Mouse (Mus musculus): ENCODE measurements at regions not wholly inside any gene's neighbourhood (a gene's known extent, or its start where the extent isn't known, plus 50 kb on each side); places are given as distances from the start of the nearest gene placed in this dataset.

DNA sequence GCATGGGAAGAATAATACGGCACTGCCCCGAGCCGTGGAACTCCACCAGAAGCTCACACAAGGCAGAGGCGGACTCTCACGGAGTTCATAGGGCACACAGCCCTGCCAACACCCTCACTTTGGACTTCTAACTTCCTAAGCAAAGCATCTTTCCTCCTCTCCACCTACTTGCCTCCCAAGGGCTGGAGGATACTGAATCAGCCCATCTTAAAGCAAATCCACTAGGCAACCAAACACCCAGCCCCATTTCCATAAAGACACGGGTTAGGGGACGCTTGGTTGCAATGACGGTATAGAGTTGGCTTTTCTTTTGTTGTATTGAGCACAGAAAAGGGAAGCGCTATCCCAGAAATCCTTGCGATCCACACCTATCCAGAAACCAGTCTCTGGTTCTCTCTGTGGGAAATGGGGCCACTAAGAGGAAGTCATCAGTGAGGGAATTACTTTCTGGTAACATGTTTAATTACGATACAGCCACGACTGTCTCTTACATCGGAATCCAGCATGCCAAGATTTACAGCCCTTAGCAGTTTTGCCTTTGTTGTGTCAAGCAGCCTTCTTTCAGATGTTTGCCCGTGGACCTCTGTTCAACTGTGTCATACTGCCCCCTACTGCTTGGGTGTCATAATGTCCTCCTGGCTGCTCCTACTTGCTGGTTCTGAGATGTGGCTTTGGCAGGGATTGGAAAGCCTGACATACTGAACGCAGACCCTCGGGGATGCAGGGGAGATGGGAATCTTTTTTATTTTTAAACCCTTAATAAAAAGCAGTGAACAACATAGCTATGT lies 110.4 kb downstream of the Sptssa start:
- H3K27ac ChIP-seq (ENCODE audit: low read length), result no peak overlapping the region
- peak; percentile 54; the same call in 1 of the 2 replicates for ATAC-seq (ENCODE audit: low FRiP score, low TSS enrichment)
- WGBS, result 30% methylated on average over 16 of the region's 16 CpGs
- H3K4me1 ChIP-seq (ENCODE audit: insufficient read depth, low read length), result no peaks in the 10 kb centered on the region
- no peaks in the 10 kb centered on the region for H3K36me3 ChIP-seq (ENCODE audit: insufficient read depth, low read length)
- H3K27me3 ChIP-seq (ENCODE audit: insufficient read depth, low read length), result no peaks in the 10 kb centered on the region
- H3K4me3 ChIP-seq (ENCODE audit: low read length), result no peak overlapping the region
- no peaks in the 10 kb centered on the region for H3K9me3 ChIP-seq (ENCODE audit: low read length)
- no peak overlapping the region for H3K9ac ChIP-seq (replicated peaks; ENCODE audit: low read length)
- peak overlapping the region; percentile 28 for H3K4me2 ChIP-seq (replicated peaks; ENCODE audit: low read depth, low read length)

DNA sequence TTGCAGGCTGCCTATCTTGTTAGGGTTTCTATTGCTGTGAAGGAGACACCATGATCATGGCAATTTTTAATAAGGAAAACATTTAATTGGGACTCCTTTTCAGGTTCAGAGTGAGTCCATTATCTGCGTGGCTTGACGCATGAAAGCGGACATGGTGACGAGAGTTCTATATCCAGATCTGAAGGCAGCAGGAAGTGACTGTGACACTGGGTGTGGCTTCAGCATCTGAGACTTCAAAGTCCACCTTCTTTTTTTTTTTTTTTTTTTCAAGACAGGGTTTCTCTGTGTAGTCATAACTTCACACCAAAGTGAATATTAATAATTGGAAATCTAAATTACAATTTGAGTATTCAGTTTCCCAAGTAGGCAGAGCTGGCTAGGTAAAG lies 118.1 kb downstream of the Sptssa start:
- no peak overlapping the region for H3K4me2 ChIP-seq (replicated peaks; ENCODE audit: low read depth, low read length)
- no peak overlapping the region for H3K27ac ChIP-seq (ENCODE audit: low read length)
- no peaks in the 10 kb centered on the region for H3K9me3 ChIP-seq (ENCODE audit: low read length)
- H3K4me1 ChIP-seq (ENCODE audit: insufficient read depth, low read length), result no peaks in the 10 kb centered on the region
- H3K4me3 ChIP-seq (ENCODE audit: low read length), result no peak overlapping the region
- ATAC-seq (ENCODE audit: low FRiP score, low TSS enrichment), result no peak
- no peaks in the 10 kb centered on the region for H3K36me3 ChIP-seq (ENCODE audit: insufficient read depth, low read length)
- no peak overlapping the region for H3K9ac ChIP-seq (replicated peaks; ENCODE audit: low read length)
- H3K27me3 ChIP-seq (ENCODE audit: insufficient read depth, low read length), result no peaks in the 10 kb centered on the region
- 79% methylated on average over 4 of the region's 4 CpGs for WGBS

DNA sequence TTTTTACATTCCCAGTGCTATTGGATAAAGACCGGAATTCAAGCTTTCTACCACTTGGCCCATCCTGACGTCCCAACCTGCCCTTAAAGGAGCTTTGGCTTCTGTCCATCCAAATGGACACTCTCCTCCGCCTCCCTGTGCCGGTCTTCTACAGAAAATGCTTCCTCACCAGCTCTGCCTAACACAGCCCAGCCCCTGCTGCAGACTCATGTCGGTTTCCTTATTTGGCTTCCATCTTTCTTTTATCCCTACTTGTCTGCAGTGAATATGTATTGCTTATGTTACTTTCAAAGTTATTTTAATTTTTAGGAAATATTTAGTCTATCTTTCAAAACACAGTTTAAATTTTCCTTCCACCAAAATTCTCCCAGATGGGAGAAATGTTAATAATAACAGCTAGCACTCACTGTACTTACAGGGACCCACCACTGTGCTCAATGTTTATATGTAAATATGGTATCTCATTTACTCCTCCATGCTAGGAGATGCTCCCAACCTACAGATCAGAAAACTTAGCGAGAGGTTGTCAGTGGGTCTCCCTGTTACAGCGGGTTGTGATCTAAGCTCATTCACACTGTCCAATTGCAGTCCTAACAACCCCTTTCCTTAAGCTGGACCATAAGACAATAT lies 118.6 kb downstream of the Sptssa start:
- no peak for ATAC-seq (ENCODE audit: low FRiP score, low TSS enrichment)
- no peak overlapping the region for H3K27ac ChIP-seq (ENCODE audit: low read length)

DNA sequence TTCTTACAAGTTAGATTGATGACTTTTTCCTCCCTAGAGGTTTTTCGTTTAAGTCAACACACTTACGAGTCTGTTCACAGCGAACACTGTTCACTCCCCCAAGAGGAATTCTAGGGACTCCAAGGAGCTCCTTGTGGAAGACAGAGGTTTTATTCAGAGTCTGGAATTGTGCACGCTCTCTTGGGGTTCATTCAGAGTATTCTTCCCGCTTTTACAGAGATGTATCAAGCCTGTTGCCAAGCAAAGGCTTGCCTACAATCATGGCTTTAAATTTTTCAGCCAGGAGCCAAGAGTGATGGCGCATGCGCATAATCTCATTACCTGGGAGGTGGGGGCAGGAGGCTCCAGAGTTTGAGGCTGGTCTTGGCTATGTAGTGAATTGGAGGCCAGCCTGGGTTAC lies 119.4 kb downstream of the Sptssa start:
- 54% methylated on average over 7 of the region's 7 CpGs for WGBS
- H3K27ac ChIP-seq (ENCODE audit: low read length), result no peak overlapping the region

More for the DNA sequence above, 118.6 kb downstream of the Sptssa start:
- Histone ChIP-seq H3K27me3 (ENCODE audit: insufficient read depth, low read length) (no peaks in the 10 kb centered on the region), H3K4me3 (ENCODE audit: low read length) (no peak overlapping the region), H3K4me2 (replicated peaks; ENCODE audit: low read depth, low read length) (no peak overlapping the region), H3K9ac (replicated peaks; ENCODE audit: low read length) (no peak overlapping the region), H3K4me1 (ENCODE audit: insufficient read depth, low read length) (no peaks in the 10 kb centered on the region), H3K36me3 (ENCODE audit: insufficient read depth, low read length) (no peaks in the 10 kb centered on the region), H3K9me3 (ENCODE audit: low read length) (no peaks in the 10 kb centered on the region)
- 83% methylated on average over 7 of the region's 7 CpGs for WGBS

DNA sequence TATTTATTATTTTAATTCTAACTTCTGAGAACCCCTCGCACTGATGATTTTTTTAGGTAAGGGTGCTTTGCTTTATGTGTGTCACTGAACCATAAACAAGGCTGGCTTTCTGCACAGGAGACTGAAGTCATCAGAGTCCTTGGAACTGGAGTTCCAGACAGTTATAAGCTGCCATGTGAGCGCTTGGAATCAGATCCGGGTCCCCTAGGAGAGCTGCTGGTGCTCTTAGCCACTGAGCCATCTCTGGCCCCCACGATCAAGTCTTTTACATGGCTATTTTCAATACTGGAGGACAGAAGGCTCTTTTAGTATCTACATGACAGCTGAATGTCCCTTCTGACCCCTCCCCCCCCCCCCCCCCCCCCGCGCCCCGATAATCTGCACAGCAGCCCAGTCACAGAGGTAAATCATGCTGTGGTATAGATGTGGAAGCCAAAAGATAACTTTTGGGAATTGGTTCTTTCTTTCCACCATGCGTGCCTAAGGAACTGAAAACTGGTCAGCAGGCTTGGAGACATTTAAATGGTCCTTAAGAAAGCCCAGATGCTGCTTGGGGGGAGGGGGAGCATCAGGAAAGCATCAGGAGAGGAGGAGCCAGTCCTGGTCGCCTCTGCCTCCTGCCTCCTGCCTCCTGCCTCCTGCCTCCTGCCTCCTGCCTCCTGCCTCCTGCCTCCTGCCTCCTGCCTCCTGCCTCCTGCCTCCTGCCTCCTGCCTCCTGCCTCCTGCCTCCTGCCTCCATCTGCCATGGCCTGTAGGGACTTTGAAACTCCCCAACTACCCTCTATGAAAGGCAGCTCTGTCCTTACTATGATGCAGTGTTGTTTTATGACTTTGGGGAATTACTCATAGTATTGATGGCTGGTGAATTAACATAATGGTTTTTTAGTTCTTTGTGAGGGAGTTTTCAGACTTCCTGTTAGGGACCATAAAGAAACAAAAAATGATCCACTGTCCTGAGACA lies 120.5 kb downstream of the Sptssa start:
- no peaks in the 10 kb centered on the region for H3K9me3 ChIP-seq (ENCODE audit: low read length)
- H3K4me1 ChIP-seq (ENCODE audit: insufficient read depth, low read length), result no peaks in the 10 kb centered on the region
- H3K4me2 ChIP-seq (replicated peaks; ENCODE audit: low read depth, low read length), result no peak overlapping the region
- 55% methylated on average over 6 of the region's 9 CpGs for WGBS
- no peaks in the 10 kb centered on the region for H3K36me3 ChIP-seq (ENCODE audit: insufficient read depth, low read length)
- H3K27ac ChIP-seq (ENCODE audit: low read length), result no peak overlapping the region
- no peaks in the 10 kb centered on the region for H3K27me3 ChIP-seq (ENCODE audit: insufficient read depth, low read length)
- no peak overlapping the region for H3K9ac ChIP-seq (replicated peaks; ENCODE audit: low read length)
- no peak overlapping the region for H3K4me3 ChIP-seq (ENCODE audit: low read length)
- no peak for ATAC-seq (ENCODE audit: low FRiP score, low TSS enrichment)

More for the DNA sequence above, 119.4 kb downstream of the Sptssa start:
- H3K36me3 ChIP-seq (ENCODE audit: insufficient read depth, low read length), result no peaks in the 10 kb centered on the region
- no peaks in the 10 kb centered on the region for H3K9me3 ChIP-seq (ENCODE audit: low read length)
- H3K4me2 ChIP-seq (replicated peaks; ENCODE audit: low read depth, low read length), result no peak overlapping the region
- no peak for ATAC-seq (ENCODE audit: low FRiP score, low TSS enrichment)
- no peak overlapping the region for H3K9ac ChIP-seq (replicated peaks; ENCODE audit: low read length)
- H3K27me3 ChIP-seq (ENCODE audit: insufficient read depth, low read length), result no peaks in the 10 kb centered on the region
- H3K4me1 ChIP-seq (ENCODE audit: insufficient read depth, low read length), result no peaks in the 10 kb centered on the region
- no peak overlapping the region for H3K4me3 ChIP-seq (ENCODE audit: low read length)

DNA sequence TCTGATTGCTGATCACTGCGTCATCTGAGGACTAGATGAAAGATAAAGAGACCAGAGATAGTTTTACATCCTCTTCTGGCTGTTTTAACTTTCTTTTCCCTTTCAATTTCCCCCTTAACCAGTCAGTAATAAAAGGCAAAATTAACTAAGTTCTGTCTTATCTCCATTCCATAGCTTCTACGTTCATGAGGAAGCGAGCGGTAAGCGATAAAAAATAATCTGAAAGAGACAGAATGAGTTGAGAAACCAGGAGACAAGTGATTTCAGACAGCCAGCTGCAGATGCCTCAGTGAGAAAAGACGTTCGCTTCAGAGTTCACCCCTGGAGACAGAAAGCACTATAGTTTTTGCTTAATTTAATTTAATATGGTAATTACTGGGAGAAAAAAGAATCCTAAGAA lies 121.5 kb downstream of the Sptssa start:
- no peaks in the 10 kb centered on the region for H3K4me1 ChIP-seq (ENCODE audit: insufficient read depth, low read length)
- H3K27me3 ChIP-seq (ENCODE audit: insufficient read depth, low read length), result no peaks in the 10 kb centered on the region
- no peak overlapping the region for H3K27ac ChIP-seq (ENCODE audit: low read length)
- no peaks in the 10 kb centered on the region for H3K9me3 ChIP-seq (ENCODE audit: low read length)
- 62% methylated on average over 7 of the region's 7 CpGs for WGBS
- no peak overlapping the region for H3K4me3 ChIP-seq (ENCODE audit: low read length)
- no peak for ATAC-seq (ENCODE audit: low FRiP score, low TSS enrichment)
- H3K9ac ChIP-seq (replicated peaks; ENCODE audit: low read length), result no peak overlapping the region
- no peaks in the 10 kb centered on the region for H3K36me3 ChIP-seq (ENCODE audit: insufficient read depth, low read length)
- no peak overlapping the region for H3K4me2 ChIP-seq (replicated peaks; ENCODE audit: low read depth, low read length)

DNA sequence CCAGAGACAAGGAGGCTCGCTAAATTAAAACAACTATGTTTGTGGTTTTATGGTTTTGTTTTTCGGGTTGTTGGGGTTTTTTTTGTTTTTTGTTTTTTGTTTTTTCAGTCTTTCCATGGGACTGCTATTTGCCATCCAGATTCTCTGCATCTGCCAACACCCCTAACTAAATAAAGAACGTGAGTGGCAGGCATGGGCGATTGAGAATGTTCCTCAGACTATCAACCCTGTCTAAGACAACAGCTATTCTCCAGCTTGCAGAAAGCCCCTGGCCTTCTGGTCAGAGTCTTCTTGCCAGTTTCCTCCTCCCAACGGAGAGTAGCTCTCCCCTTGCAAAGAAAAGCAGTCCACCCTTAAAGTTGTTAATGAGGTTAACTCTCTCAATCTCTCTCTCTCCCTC lies 123.2 kb downstream of the Sptssa start:
- H3K9me3 ChIP-seq (ENCODE audit: low read length), result no peaks in the 10 kb centered on the region
- WGBS, result 62% methylated on average over 5 of the region's 5 CpGs
- no peak overlapping the region for H3K4me2 ChIP-seq (replicated peaks; ENCODE audit: low read depth, low read length)
- H3K4me1 ChIP-seq (ENCODE audit: insufficient read depth, low read length), result no peaks in the 10 kb centered on the region
- no peaks in the 10 kb centered on the region for H3K36me3 ChIP-seq (ENCODE audit: insufficient read depth, low read length)
- no peak overlapping the region for H3K27ac ChIP-seq (ENCODE audit: low read length)
- H3K27me3 ChIP-seq (ENCODE audit: insufficient read depth, low read length), result no peaks in the 10 kb centered on the region
- ATAC-seq (ENCODE audit: low FRiP score, low TSS enrichment), result no peak
- no peak overlapping the region for H3K4me3 ChIP-seq (ENCODE audit: low read length)
- no peak overlapping the region for H3K9ac ChIP-seq (replicated peaks; ENCODE audit: low read length)

DNA sequence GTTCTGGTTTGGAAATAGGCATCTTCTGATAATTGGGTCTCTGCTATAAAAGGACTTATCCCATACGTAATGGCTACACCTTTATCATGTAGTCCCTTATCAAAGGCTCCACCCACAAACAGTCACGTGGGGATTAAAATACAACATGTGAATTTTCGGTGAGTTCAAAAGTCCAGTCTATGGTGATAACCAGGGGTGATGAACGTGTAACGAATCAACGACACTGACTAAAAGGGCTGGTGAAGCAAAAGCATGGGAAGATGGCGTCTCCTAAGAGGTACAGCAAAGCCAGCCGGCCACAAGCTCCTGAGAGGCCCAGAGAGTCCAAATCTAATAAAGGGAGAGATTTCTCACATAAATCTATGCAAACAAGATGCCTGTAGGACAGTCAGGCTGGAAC lies 124.3 kb downstream of the Sptssa start:
- Histone ChIP-seq H3K4me2 (replicated peaks; ENCODE audit: low read depth, low read length) (no peak overlapping the region), H3K4me1 (ENCODE audit: insufficient read depth, low read length) (no peaks in the 10 kb centered on the region), H3K9ac (replicated peaks; ENCODE audit: low read length) (no peak overlapping the region), H3K4me3 (ENCODE audit: low read length) (no peak overlapping the region), H3K9me3 (ENCODE audit: low read length) (no peaks in the 10 kb centered on the region), H3K27me3 (ENCODE audit: insufficient read depth, low read length) (no peaks in the 10 kb centered on the region), H3K36me3 (ENCODE audit: insufficient read depth, low read length) (no peaks in the 10 kb centered on the region), H3K27ac (ENCODE audit: low read length) (no peak overlapping the region)
- ATAC-seq (ENCODE audit: low FRiP score, low TSS enrichment), result no peak
- 93% methylated on average over 8 of the region's 8 CpGs for WGBS

DNA sequence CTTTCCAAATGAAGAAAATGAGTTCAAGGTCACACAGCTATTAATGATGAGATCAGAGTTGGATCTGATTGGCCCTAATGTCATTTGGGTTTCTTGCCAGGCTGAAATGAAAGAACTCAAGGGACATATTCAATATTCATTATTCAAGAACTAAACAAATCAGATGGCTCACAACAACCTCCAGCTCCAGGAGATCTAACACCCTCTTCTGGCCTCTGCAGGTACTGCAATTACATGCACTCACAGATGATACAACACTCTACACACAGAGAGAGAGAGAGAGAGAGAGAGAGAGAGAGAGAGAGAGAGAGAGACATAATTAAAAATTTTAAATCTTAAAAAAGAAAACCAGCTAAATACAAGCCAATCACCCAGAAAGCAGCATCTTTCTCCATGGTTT lies 128.3 kb downstream of the Sptssa start:
- H3K27me3 ChIP-seq (ENCODE audit: insufficient read depth, low read length), result no peaks in the 10 kb centered on the region
- H3K9me3 ChIP-seq (ENCODE audit: low read length), result no peaks in the 10 kb centered on the region
- no peak overlapping the region for H3K9ac ChIP-seq (replicated peaks; ENCODE audit: low read length)
- H3K4me1 ChIP-seq (ENCODE audit: insufficient read depth, low read length), result no peaks in the 10 kb centered on the region
- H3K36me3 ChIP-seq (ENCODE audit: insufficient read depth, low read length), result no peaks in the 10 kb centered on the region
- no peak overlapping the region for H3K4me2 ChIP-seq (replicated peaks; ENCODE audit: low read depth, low read length)
- H3K27ac ChIP-seq (ENCODE audit: low read length), result no peak overlapping the region
- no peak overlapping the region for H3K4me3 ChIP-seq (ENCODE audit: low read length)
- ATAC-seq (ENCODE audit: low FRiP score, low TSS enrichment), result no peak
